Mouse (Mus musculus) G1E (cell line): Measurements from ENCODE around the gene Maml2.

Experiments
- CTCF ChIP-seq: IDR thresholded peaks from 2 replicates; pipeline ENCODE4 v1.5.1; 2012; ENCODE audit warnings: low read depth, low read length, inconsistent platforms, mixed read lengths
- GATA1 ChIP-seq: IDR thresholded peaks from 2 replicates; pipeline ENCODE4 v1.6.1; 2012; ENCODE audit warnings: borderline replicate concordance, low read length, inconsistent platforms, mixed read lengths

- no peak for TF ChIP-seq GATA1
- TF ChIP-seq CTCF: no peak
Observed at GRCm38 (mm10) chr9:13684327-13684934, 386.7 kb downstream of the Maml2 start.
